Mouse (Mus musculus): Measurements from ENCODE around the gene Nolc1.
"Not testable (repeated sequence)": the region's sequence is repeated elsewhere in the genome, so short reads cannot be mapped to it uniquely, and the experiment has no call there.

Gene Nolc1

GRCm38 (mm10) chr19:46094144-46094543 lies 18.5 kb downstream of the Nolc1 start:
- no peak for DNase-seq (ENCODE audit: low read depth)

- DNase-seq (ENCODE audit: low read depth), result no peak
These were observed 19.6 kb downstream of the Nolc1 start for GRCm38 (mm10) chr19:46095291-46095690.

- DNase-seq (ENCODE audit: low read depth), result no peak
These were observed 20.7 kb downstream of the Nolc1 start for GRCm38 (mm10) chr19:46096396-46096795.

- no peak for DNase-seq (ENCODE audit: low read depth)
These were observed 23.9 kb downstream of the Nolc1 start for GRCm38 (mm10) chr19:46099561-46099960.

- DNase-seq (ENCODE audit: low read depth), result no peak
These were observed 27.9 kb downstream of the Nolc1 start for GRCm38 (mm10) chr19:46103437-46104186.

- no peak for DNase-seq (ENCODE audit: low read depth)
These were observed 28.5 kb downstream of the Nolc1 start for GRCm38 (mm10) chr19:46104187-46104557.

GRCm38 (mm10) chr19:46110214-46110613 lies 34.6 kb downstream of the Nolc1 start:
- no peak for DNase-seq (ENCODE audit: low read depth)

GRCm38 (mm10) chr19:46110781-46111180 lies 35.1 kb downstream of the Nolc1 start:
- DNase-seq (ENCODE audit: low read depth), result no peak

- peak; percentile 16 for DNase-seq (ENCODE audit: low read depth)
These were observed 39.0 kb downstream of the Nolc1 start for GRCm38 (mm10) chr19:46114617-46115016.

GRCm38 (mm10) chr19:46119458-46119857 lies 43.8 kb downstream of the Nolc1 start:
- DNase-seq (ENCODE audit: low read depth), result no peak

- DNase-seq (ENCODE audit: low read depth), result no peak
These were observed 45.2 kb downstream of the Nolc1 start for GRCm38 (mm10) chr19:46120872-46121271.

GRCm38 (mm10) chr19:46123876-46124275 lies 48.2 kb downstream of the Nolc1 start:
- no peak for DNase-seq (ENCODE audit: low read depth)

- no peak for DNase-seq (ENCODE audit: low read depth)
These were observed 49.0 kb downstream of the Nolc1 start for GRCm38 (mm10) chr19:46124651-46125050.

GRCm38 (mm10) chr19:46126301-46126700 lies 50.6 kb downstream of the Nolc1 start:
- DNase-seq (ENCODE audit: low read depth), result no peak

- not testable (repeated sequence) for DNase-seq (ENCODE audit: low read depth)
These were observed 54.1 kb downstream of the Nolc1 start for GRCm38 (mm10) chr19:46129737-46130136.

GRCm38 (mm10) chr19:46131283-46131682 lies 55.6 kb downstream of the Nolc1 start:
- no peak for DNase-seq (ENCODE audit: low read depth)

GRCm38 (mm10) chr19:46131694-46132525 lies 56.2 kb downstream of the Nolc1 start, which contains the start of gene Elovl3:
Gene Elovl3 (plus strand): TSS chr19:46131897.
- DNase-seq (ENCODE audit: low read depth), result peak; percentile 50

GRCm38 (mm10) chr19:46132577-46132976 lies 56.9 kb downstream of the Nolc1 start:
- peak; percentile 36 for DNase-seq (ENCODE audit: low read depth)
